Mouse (Mus musculus): ENCODE measurements around the gene Gm5726. TPM values are rescaled to one million over a fixed set of nuclear protein-coding genes. Genes with fewer than 3 reads are reported as not detected.
"Not testable (repeated sequence)": the region's sequence is repeated elsewhere in the genome, so short reads cannot be mapped to it uniquely, and the experiment has no call there.

Gm5726 gene
- not detected in 2 replicates for total RNA-seq (2015; ENCODE audit: low replicate concordance)
- total RNA-seq (2017; ENCODE audit: low replicate concordance), result not detected in 2 replicates

DNA sequence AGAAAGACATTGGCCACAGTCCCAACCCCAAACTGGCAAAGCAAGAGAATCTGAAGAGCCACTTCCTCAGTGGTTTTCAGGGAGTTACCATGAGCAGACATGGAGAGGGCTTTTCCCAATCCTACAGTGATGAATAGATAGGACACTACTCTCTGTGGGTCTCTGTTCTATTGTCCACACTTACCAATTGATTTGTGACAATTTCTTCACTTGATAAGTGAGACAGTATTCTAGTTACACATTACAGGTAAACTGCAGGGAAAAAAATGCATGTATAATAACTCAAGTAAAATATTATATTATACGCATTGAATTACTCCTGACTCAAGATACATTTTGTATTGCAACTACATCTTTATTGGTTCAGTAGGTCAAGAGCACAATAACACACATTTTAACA lies at the start of gene Gm5726:
Gene Gm5726, minus strand, starts transcription at position 101 of the 400 bp plus-strand sequence.
- not testable (repeated sequence) for ATAC-seq (replicated peaks; ENCODE audit: low FRiP score, poor library complexity, severe bottlenecking)

DNA sequence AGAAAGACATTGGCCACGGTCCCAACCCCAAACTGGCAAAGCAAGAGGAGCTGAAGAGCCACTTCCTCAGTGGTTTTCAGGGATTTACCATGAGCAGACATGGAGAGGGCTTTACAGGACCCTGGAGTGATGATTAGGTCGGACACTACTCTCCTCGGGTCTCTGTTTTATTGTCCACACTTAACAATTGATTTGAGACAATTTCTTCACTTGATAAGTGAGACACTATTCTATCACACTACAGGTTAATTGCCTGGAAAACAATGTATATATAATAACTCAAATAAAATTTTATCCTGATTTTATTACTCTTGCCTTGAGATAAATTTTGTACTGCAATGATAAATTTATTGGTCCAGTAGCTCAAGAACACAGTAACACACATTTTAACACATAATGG lies 30.6 kb upstream of the Gm5726 start, which contains the start of gene Gm4141:
Gene Gm4141, minus strand, starts transcription at position 101 of the 400 bp plus-strand sequence.
- not testable (repeated sequence) for ATAC-seq (replicated peaks; ENCODE audit: low FRiP score, poor library complexity, severe bottlenecking)

DNA sequence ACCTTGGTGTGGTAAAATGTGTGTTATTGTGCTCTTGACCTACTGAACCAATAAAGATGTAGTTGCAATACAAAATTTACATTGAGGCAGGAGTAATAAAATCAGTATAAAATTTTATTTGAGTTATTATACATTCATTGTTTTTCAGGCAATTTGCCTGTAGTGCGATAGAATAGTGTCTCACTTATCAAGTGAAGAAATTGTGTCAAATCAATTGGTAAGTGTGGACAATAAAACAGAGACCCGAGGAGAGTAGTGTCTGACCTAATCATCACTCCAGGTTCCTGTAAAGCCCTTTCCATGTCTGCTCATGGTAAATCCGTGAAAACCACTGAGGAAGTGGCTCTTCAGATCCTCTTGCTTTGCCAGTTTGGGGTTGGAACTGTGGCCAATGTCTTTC lies 12.0 kb downstream of the Gm5726 start, which contains the start of gene Vmn1r104:
Gene Vmn1r104, plus strand, starts transcription at position 301 of the 400 bp plus-strand sequence.
- ATAC-seq (replicated peaks; ENCODE audit: low FRiP score, poor library complexity, severe bottlenecking), result not testable (repeated sequence)

DNA sequence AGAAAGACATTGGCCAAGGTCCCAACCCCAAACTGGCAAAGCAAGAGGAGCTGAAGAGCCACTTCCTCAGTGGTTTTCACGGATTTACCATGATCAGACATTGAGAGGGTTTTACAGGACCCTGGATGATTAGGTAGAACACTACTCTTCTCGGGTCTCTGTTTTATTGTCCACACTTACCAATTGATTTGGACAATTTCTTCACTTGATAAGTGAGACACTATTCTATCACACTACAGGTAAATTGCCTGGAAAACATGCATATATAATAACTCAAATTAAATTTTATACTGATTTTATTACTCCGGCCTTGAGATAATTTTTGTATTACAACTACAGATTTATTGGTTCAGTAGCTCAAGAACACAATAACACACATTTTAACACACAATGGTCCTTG lies 35.1 kb downstream of the Gm5726 start, which contains the start of gene Vmn1r103:
Gene Vmn1r103, minus strand, starts transcription at position 101 of the 400 bp plus-strand sequence.
- not testable (repeated sequence) for ATAC-seq (replicated peaks; ENCODE audit: low FRiP score, poor library complexity, severe bottlenecking)

Other genes with a start within 250 kb of the Gm5726 start
- not detected in 2 replicates for gene Gm4133, start 211.7 kb downstream of the Gm5726 start, total RNA-seq (2015; ENCODE audit: low replicate concordance)
- gene Gm4133, start 211.7 kb downstream of the Gm5726 start, total RNA-seq (2017; ENCODE audit: low replicate concordance), result not detected in 2 replicates
- not detected in 2 replicates for gene Gm5728, start 170.3 kb downstream of the Gm5726 start, total RNA-seq (2015; ENCODE audit: low replicate concordance)
- gene Gm5728, start 170.3 kb downstream of the Gm5726 start, total RNA-seq (2017; ENCODE audit: low replicate concordance), result not detected in 2 replicates
- not detected in 2 replicates for gene Vmn1r100, start 127.8 kb downstream of the Gm5726 start, total RNA-seq (2015; ENCODE audit: low replicate concordance)
- gene Vmn1r100, start 127.8 kb downstream of the Gm5726 start, total RNA-seq (2017; ENCODE audit: low replicate concordance), result not detected in 2 replicates
- gene Vmn1r101, start 103.2 kb downstream of the Gm5726 start, total RNA-seq (2015; ENCODE audit: low replicate concordance), result not detected in 2 replicates
- not detected in 2 replicates for gene Vmn1r101, start 103.2 kb downstream of the Gm5726 start, total RNA-seq (2017; ENCODE audit: low replicate concordance)
- gene Gm10670, start 70.8 kb downstream of the Gm5726 start, total RNA-seq (2015; ENCODE audit: low replicate concordance), result not detected in 2 replicates
- not detected in 2 replicates for gene Gm10670, start 70.8 kb downstream of the Gm5726 start, total RNA-seq (2017; ENCODE audit: low replicate concordance)
- not detected in 2 replicates for gene Vmn1r103, start 35.2 kb downstream of the Gm5726 start, total RNA-seq (2015; ENCODE audit: low replicate concordance)
- not detected in 2 replicates for gene Vmn1r103, start 35.2 kb downstream of the Gm5726 start, total RNA-seq (2017; ENCODE audit: low replicate concordance)
- not detected in 2 replicates for gene Vmn1r104, start 11.9 kb downstream of the Gm5726 start, total RNA-seq (2015; ENCODE audit: low replicate concordance)
- gene Vmn1r104, start 11.9 kb downstream of the Gm5726 start, total RNA-seq (2017; ENCODE audit: low replicate concordance), result not detected in 2 replicates
- not detected in 2 replicates for gene Gm4141, start 30.5 kb upstream of the Gm5726 start, total RNA-seq (2015; ENCODE audit: low replicate concordance)
- not detected in 2 replicates for gene Gm4141, start 30.5 kb upstream of the Gm5726 start, total RNA-seq (2017; ENCODE audit: low replicate concordance)
- gene Gm4513, start 53.3 kb upstream of the Gm5726 start, total RNA-seq (2015; ENCODE audit: low replicate concordance), result not detected in 2 replicates
- gene Gm4513, start 53.3 kb upstream of the Gm5726 start, total RNA-seq (2017; ENCODE audit: low replicate concordance), result not detected in 2 replicates
- not detected in 2 replicates for gene Vmn1r107, start 123.2 kb upstream of the Gm5726 start, total RNA-seq (2015; ENCODE audit: low replicate concordance)
- gene Vmn1r107, start 123.2 kb upstream of the Gm5726 start, total RNA-seq (2017; ENCODE audit: low replicate concordance), result not detected in 2 replicates
- gene Vmn1r111, start 157.5 kb upstream of the Gm5726 start, total RNA-seq (2015; ENCODE audit: low replicate concordance), result not detected in 2 replicates
- gene Vmn1r111, start 157.5 kb upstream of the Gm5726 start, total RNA-seq (2017; ENCODE audit: low replicate concordance), result not detected in 2 replicates
- gene Gm10668, start 184.9 kb upstream of the Gm5726 start, total RNA-seq (2015; ENCODE audit: low replicate concordance), result not detected in 2 replicates
- not detected in 2 replicates for gene Gm10668, start 184.9 kb upstream of the Gm5726 start, total RNA-seq (2017; ENCODE audit: low replicate concordance)
- gene Vmn1r112, start 225.4 kb upstream of the Gm5726 start, total RNA-seq (2015; ENCODE audit: low replicate concordance), result not detected in 2 replicates
- gene Vmn1r112, start 225.4 kb upstream of the Gm5726 start, total RNA-seq (2017; ENCODE audit: low replicate concordance), result not detected in 2 replicates
- not detected in 2 replicates for gene Vmn1r113, start 241.5 kb upstream of the Gm5726 start, total RNA-seq (2015; ENCODE audit: low replicate concordance)
- 1.1 TPM in 1 of 2 replicates, not detected in the other for gene Vmn1r113, start 241.5 kb upstream of the Gm5726 start, total RNA-seq (2017; ENCODE audit: low replicate concordance)